Mouse (Mus musculus) hindbrain, embryonic 14.5 days (tissue): Measurements from ENCODE around the gene Gal3st2b. TPM values are rescaled to one million over a fixed set of nuclear protein-coding genes. Genes with fewer than 3 reads are reported as not detected.
"Not testable (repeated sequence)": the region's sequence is repeated elsewhere in the genome, so short reads cannot be mapped to it uniquely, and the experiment has no call there.

Experiments
- ATAC-seq: fragments of 200-750 bp; cut with Nextera tagmentation; 2 replicates; pipeline ENCODE4 v1.8.0; 2017; ENCODE audit warnings: moderate number of reproducible peaks, mild to moderate bottlenecking, moderate TSS enrichment, moderate library complexity; ENCODE audit not compliant: low FRiP score
- DNase-seq: peaks from one replicate; pipeline ENCODE4 v3.0.0-alpha.2; 2015; ENCODE audit warnings: low spot score
- H3K27ac ChIP-seq: fragments of 300-500 bp; sonication (generic); 2 replicates; pipeline ENCODE4 v1.5.1; 2014; ENCODE audit warnings: mild to moderate bottlenecking, moderate library complexity
- H3K27me3 ChIP-seq: fragments of 300-500 bp; sonication (generic); 2 replicates; pipeline ENCODE4 v1.6.1; 2014; ENCODE audit warnings: mild to moderate bottlenecking, low read length, mixed read lengths; ENCODE audit not compliant: control insufficient read depth, insufficient read depth
- H3K36me3 ChIP-seq: fragments of 300-500 bp; sonication (generic); replicated peaks from 2 replicates; pipeline ENCODE4 v1.6.1; 2014; ENCODE audit not compliant: control insufficient read depth, insufficient read depth
- H3K4me1 ChIP-seq: fragments of 300-500 bp; sonication (generic); replicated peaks from 2 replicates; pipeline ENCODE4 v1.6.1; 2014; ENCODE audit warnings: antibody characterized with exemption, low read length, mixed read lengths; ENCODE audit not compliant: control insufficient read depth, insufficient read depth
- H3K4me2 ChIP-seq: fragments of 300-500 bp; sonication (generic); replicated peaks from 2 replicates; pipeline ENCODE4 v1.6.1; 2014; ENCODE audit warnings: mild to moderate bottlenecking, moderate library complexity
- H3K4me3 ChIP-seq: fragments of 300-500 bp; sonication (generic); replicated peaks from 2 replicates; pipeline ENCODE4 v1.5.1; 2014; ENCODE audit warnings: mild to moderate bottlenecking, low read length
- H3K9ac ChIP-seq: fragments of 300-500 bp; sonication (generic); 2 replicates; pipeline ENCODE4 v1.6.1; 2014
- H3K9me3 ChIP-seq: fragments of 300-500 bp; sonication (generic); 2 replicates; pipeline ENCODE4 v1.6.1; 2016; ENCODE audit warnings: low read length; ENCODE audit not compliant: control insufficient read depth
- WGBS: fragments of 180-500 bp; shearing (Covaris S2); extraction: QIAGEN DNeasy Blood & Tissue Kit; methylation state at CpG from one replicate; pipeline ENCODE4 v1.1.7; 2014; 5-methylcytosine and 5-hydroxymethylcytosine counted together
- polyA plus RNA-seq: library from polyadenylated mRNA; unstranded; fragments of >200 nt; fragmentation: Nextera tagmentation; extraction: Ambion mirVana; gene quantifications from 2 replicates; pipeline ENCODE4 v1.2.1, GENCODE M21; 2014

The Gal3st2b gene
- polyA plus RNA-seq, 1 experiment from 2014 or later, result 0.07 TPM

DNA sequence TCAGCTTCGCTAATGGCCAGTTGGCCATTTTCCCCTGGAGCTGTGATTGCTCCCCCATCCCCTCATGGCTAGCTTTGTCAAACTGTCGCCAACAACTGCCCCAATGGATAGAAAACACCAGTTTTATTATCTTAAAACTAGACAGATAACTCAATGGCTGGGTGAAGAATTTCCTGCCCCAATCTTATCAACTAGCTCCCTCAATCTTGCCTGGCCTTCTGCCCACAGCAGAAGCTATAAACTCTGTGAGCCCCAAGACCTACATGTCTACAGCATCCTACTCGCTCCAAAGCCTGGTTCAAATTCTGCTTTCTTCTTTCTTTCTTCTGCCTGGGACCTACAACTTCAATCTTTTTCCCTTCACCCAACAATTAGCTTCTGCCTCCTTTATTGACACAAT is 951 bp upstream of the Gal3st2b start:
- not testable (repeated sequence) for DNase-seq, ATAC-seq, H3K4me1 ChIP-seq, H3K27ac ChIP-seq, H3K36me3 ChIP-seq, H3K4me3 ChIP-seq, H3K9me3 ChIP-seq, H3K9ac ChIP-seq, H3K4me2 ChIP-seq, H3K27me3 ChIP-seq
- 83% methylated on average over 3 of the region's 3 CpGs for WGBS

DNA sequence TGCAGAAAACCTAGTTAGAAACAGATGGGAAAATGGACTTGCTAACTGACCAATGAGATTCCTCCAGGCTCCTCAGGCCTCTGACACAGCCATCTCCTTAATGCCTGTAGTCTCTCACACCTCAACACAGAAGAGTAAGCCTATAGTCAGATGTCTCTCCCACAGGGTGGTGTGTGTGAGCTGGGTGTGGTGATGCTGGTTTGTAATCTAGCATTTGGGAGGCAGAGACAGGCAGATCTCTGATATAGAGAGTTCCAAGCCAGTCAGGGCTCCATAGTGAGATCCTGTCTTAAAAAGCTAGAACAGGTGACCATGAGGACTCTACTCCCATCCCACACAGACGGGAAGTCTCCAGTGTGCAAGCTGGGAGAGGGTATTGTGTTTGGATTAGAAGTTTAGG is 664 bp downstream of the Gal3st2b start:
- not testable (repeated sequence) for H3K36me3 ChIP-seq

DNA sequence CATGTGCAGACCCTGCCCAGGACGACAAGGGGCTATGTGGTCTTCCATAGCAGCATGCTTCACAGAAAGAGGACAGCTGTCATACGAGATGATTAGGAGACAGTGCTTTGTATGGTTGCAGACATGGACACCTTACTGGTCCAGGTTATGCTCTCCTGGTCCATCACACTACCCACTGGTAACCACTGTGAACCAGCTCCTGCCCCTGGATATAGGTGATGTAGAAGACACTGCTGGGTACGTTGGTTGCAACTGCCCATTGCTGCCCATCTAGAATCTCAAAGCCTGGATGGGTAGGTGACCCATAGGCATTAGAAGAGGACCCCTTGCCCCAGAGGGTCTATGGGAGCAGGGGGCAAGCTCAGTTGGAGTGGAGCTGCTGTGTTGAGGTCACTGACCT is 1.2 kb downstream of the Gal3st2b start:
- H3K27me3 ChIP-seq, H3K9ac ChIP-seq, ATAC-seq, H3K27ac ChIP-seq, H3K9me3 ChIP-seq, DNase-seq, H3K4me2 ChIP-seq, H3K36me3 ChIP-seq, H3K4me1 ChIP-seq, H3K4me3 ChIP-seq: not testable (repeated sequence)
- WGBS, result 87% methylated on average over 3 of the region's 3 CpGs

More for the DNA sequence above, 664 bp downstream of the Gal3st2b start:
- not testable (repeated sequence) for DNase-seq, H3K27ac ChIP-seq, H3K4me1 ChIP-seq, H3K9me3 ChIP-seq, H3K9ac ChIP-seq, H3K4me3 ChIP-seq, H3K4me2 ChIP-seq, ATAC-seq, H3K27me3 ChIP-seq
- 67% methylated on average over 1 of the region's 1 CpGs for WGBS

DNA sequence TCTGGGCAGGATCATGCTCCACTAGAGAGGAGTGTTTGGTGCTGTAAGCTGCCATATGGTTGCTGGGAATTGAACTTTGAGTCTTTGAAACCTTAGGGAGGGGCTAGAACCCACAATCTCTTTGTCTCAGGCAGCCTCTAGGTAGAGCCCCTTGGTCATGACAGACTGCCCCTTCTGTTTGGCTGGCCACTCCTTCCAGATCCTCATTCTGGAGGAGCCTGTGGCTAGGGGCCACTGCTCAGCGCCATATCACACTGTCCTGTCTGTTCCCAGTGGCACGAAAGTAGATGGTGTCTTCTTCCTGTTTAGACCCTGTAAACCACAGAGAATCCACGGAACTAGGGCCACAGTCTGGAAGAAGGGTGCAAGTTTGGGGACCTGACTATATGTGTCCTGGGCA is 4.5 kb downstream of the Gal3st2b start:
- H3K9me3 ChIP-seq, H3K4me2 ChIP-seq, ATAC-seq, H3K9ac ChIP-seq, H3K4me1 ChIP-seq, H3K36me3 ChIP-seq, H3K27ac ChIP-seq, DNase-seq, H3K27me3 ChIP-seq, H3K4me3 ChIP-seq: not testable (repeated sequence)
- 94% methylated on average over 3 of the region's 3 CpGs for WGBS

DNA sequence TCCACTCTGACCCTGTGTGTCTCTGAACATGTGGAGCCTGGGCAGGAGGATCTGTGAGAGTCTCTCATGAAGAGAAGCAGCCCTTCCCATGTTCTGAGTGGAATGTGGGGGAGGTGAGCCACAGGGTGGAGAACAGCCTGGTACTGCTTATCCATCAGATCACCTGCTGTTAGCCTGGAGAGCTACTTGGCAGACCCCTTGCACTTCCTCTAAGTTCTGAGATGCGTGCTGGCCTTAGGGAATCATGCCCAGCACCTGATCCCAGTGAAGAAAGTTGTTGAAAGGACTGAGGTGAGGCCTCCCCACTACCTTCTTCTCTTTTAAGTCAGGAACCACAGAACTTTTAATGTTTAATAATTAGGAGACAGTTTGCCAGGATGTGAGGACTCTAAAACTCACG is 5.0 kb downstream of the Gal3st2b start:
- DNase-seq, H3K4me1 ChIP-seq, H3K4me3 ChIP-seq, H3K4me2 ChIP-seq, H3K36me3 ChIP-seq, H3K9me3 ChIP-seq, H3K27me3 ChIP-seq, H3K27ac ChIP-seq, H3K9ac ChIP-seq, ATAC-seq: not testable (repeated sequence)
- WGBS, result 58% methylated on average over 2 of the region's 2 CpGs

DNA sequence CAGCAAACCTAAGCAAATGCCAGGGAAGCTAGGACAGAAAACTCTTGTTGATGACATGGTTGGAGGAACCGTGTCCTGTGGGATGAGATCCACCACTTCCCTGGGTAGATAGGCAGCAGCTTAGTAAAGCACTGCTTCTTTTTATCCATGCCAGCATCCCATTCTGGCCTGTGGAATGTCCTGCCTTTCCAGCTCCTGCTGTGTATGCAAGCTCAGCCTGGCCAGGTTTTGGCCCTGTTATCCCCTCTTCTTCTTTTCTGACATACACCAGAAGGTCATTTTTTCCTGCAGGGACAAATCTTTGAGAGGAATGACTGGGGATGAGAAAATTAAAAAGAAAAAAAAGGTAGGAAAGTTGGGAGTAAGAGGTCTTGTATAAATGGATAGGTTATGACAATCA is 17.3 kb downstream of the Gal3st2b start:
- not testable (repeated sequence) for H3K4me2 ChIP-seq, H3K4me3 ChIP-seq, DNase-seq, H3K27me3 ChIP-seq, H3K27ac ChIP-seq, H3K4me1 ChIP-seq, H3K9ac ChIP-seq, H3K36me3 ChIP-seq, ATAC-seq, H3K9me3 ChIP-seq
- WGBS, result 89% methylated on average over 1 of the region's 1 CpGs

DNA sequence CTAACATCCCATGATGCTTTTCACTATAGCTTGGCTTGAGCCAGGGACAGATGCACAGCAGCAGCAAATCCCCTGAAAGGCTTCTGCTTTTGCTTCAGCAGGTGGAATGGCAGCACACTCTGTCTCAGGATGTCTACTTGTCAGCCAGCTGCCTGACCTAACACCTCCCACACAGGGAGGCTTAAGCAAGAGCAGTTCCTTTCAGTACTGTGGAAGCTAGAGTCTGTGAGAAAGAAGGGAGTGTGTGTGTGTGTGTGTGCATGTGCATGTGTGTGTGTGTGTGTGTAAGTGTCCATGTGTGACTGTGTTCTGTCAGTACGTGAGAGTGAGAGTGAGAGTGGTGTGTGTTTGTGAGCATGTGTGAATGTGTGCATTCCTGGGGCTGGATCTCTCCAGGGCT is 19.7 kb downstream of the Gal3st2b start:
- not testable (repeated sequence) for H3K27me3 ChIP-seq, H3K27ac ChIP-seq, H3K4me1 ChIP-seq, ATAC-seq, H3K9me3 ChIP-seq, H3K4me3 ChIP-seq, DNase-seq, H3K36me3 ChIP-seq, H3K4me2 ChIP-seq, H3K9ac ChIP-seq
- 92% methylated on average over 1 of the region's 1 CpGs for WGBS

DNA sequence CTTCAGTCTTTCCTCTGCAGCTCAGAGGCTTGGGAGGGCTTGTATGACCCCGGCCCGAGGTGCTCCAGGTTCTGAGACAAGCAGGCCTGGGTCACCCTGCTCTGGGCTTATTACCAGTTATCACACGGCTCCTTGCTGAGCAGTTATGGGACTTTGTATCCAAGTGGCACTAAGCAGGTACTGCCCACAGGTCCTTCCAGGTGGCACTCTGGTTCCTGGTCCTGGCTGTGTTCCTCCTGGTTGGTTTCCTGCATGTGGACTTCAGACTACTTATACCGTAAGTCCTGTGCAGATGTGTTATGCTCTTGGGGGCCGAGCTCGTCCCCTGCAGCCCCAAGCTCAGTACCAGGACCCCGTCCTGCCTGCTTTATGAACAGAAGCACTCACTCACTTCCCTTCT is 20.3 kb downstream of the Gal3st2b start:
- H3K27me3 ChIP-seq, H3K9ac ChIP-seq, DNase-seq, H3K4me1 ChIP-seq, H3K4me2 ChIP-seq, H3K36me3 ChIP-seq, ATAC-seq, H3K27ac ChIP-seq, H3K4me3 ChIP-seq, H3K9me3 ChIP-seq: not testable (repeated sequence)
- WGBS, result 91% methylated on average over 7 of the region's 7 CpGs

DNA sequence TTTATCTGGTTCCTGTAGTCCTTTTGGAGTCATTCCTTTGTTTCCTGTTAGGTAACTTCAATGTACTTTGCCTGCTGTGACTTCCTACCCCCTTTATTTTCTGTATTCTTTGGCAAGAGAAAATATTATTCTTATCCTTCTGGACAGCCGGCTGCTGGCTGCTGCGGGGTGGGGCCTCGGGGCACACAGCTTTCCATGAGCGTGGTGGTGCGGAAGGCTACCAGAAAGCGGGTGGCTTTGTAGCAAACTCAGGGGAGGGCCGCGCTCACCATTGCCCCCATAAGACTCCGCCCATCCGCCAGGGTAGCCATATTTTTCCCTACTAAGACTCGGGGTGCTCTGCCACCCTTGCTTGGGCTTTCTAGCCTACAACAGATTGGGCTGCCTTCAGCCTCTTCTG is 31.0 kb downstream of the Gal3st2b start:
- H3K27ac ChIP-seq, H3K4me1 ChIP-seq, H3K4me2 ChIP-seq, H3K9ac ChIP-seq, DNase-seq, H3K4me3 ChIP-seq, ATAC-seq, H3K9me3 ChIP-seq, H3K27me3 ChIP-seq, H3K36me3 ChIP-seq: not testable (repeated sequence)
- no CpG with 5 or more reads among the region's 11 CpGs for WGBS

DNA sequence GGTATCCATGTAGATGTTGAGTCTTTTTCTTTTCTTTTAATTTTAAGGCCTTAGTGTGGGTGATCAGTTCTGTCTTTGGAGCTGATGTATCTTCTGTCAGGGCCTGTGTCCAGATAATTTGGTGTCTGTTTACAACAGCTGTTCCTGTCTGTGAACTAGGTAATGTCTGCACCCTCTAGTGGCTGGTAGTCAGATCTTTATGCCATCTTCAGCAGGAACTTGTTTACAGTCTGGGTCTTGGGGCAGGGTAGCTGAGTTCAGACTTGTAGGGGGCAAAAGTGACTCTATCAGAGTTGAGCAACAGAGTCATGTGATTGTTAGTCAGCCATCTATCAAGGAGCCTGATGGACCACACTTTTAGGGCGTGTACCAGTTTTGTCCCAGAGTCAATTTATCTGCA is 48.4 kb downstream of the Gal3st2b start:
- not testable (repeated sequence) for H3K4me1 ChIP-seq, DNase-seq, H3K4me3 ChIP-seq, H3K9ac ChIP-seq, ATAC-seq, H3K27me3 ChIP-seq, H3K36me3 ChIP-seq, H3K27ac ChIP-seq, H3K4me2 ChIP-seq, H3K9me3 ChIP-seq
- WGBS, result no CpG with 5 or more reads among the region's 1 CpGs
